Mouse (Mus musculus) small intestine, adult 10 weeks (tissue): ENCODE data around the gene Slc4a5. TPM values are rescaled to one million over a fixed set of nuclear protein-coding genes. Genes with fewer than 3 reads are reported as not detected.

Experiments
- polyA plus RNA-seq: library from polyadenylated mRNA; stranded (reverse); fragments of 350-450 nt; fragmentation: Illumina TruSeq; extraction: RNeasy Lipid Tissue Mini Kit (QIAGEN cat#74804); gene quantifications from one replicate; pipeline ENCODE4 v1.2.3, GENCODE M21; 2014; ENCODE audit warnings: low replicate concordance

Gene Slc4a5
- polyA plus RNA-seq: 11.4 TPM

DNA sequence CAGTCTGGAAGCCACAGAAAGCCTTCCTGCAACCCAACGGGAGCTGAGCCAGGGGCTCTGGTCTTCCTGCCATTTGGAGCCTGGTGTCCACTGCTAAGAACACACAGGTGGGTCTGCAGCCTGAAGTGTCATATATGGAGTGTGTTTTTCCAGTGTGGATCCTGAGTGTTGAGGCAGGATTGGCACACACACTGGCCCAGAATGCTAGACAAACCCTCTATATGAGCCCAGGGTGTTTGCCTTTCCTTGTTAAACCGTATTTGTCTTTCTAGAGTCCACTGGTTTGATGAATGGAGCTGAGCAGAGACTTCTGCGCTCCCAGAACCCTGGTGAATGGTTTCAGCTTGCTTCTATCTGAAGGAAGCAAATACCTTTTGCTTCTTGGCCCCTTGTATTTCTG, at the start of gene Slc4a5:
Slc4a5 (plus strand) TSS at position 15 of the 400 bp plus-strand sequence.

GRCm38 (mm10) chr6:83325525-83326393, 106.1 kb downstream of the Slc4a5 start, which contains the start of the genes Mthfd2 and Mob1a:
Gene Mthfd2, minus strand, starts transcription at chr6:83325908.
Gene Mob1a, plus strand, starts transcription at chr6:83326016.

GRCm38 (mm10) chr6:83348873-83349272, 129.2 kb downstream of the Slc4a5 start, which contains the start of gene Bola3:
Gene Bola3, plus strand, starts transcription at chr6:83349147.

Other genes starting within 250 kb of the Slc4a5 start
- gene Dok1, start 186.4 kb upstream of the Slc4a5 start, polyA plus RNA-seq: not detected
- 0.45 TPM for gene Loxl3, start 185.7 kb upstream of the Slc4a5 start, polyA plus RNA-seq
- 11.1 TPM for gene Aup1, start 165.3 kb upstream of the Slc4a5 start, polyA plus RNA-seq
- 2.1 TPM for gene Htra2, start 164.6 kb upstream of the Slc4a5 start, polyA plus RNA-seq
- 1.6 TPM for gene Dqx1, start 162.0 kb upstream of the Slc4a5 start, polyA plus RNA-seq
- gene Tlx2, start 149.5 kb upstream of the Slc4a5 start, polyA plus RNA-seq: not detected
- gene Pcgf1, start 142.0 kb upstream of the Slc4a5 start, polyA plus RNA-seq: 1.4 TPM
- gene Lbx2, start 133.5 kb upstream of the Slc4a5 start, polyA plus RNA-seq: not detected
- gene Ccdc142, start 118.2 kb upstream of the Slc4a5 start, polyA plus RNA-seq: not detected
- 2.8 TPM for gene Gm42688, start 118.2 kb upstream of the Slc4a5 start, polyA plus RNA-seq
- 26.2 TPM for gene Mrpl53, start 110.8 kb upstream of the Slc4a5 start, polyA plus RNA-seq
- 1.9 TPM for gene Mogs, start 104.3 kb upstream of the Slc4a5 start, polyA plus RNA-seq
- gene Wbp1, start 98.3 kb upstream of the Slc4a5 start, polyA plus RNA-seq: 8.2 TPM
- not detected for gene Ino80b, start 94.4 kb upstream of the Slc4a5 start, polyA plus RNA-seq
- not detected for gene Rtkn, start 84.4 kb upstream of the Slc4a5 start, polyA plus RNA-seq
- not detected for gene Wdr54, start 63.4 kb upstream of the Slc4a5 start, polyA plus RNA-seq
- not detected for gene 1700003E16Rik, start 63.4 kb upstream of the Slc4a5 start, polyA plus RNA-seq
- 9.4 TPM for gene Dctn1, start 53.9 kb upstream of the Slc4a5 start, polyA plus RNA-seq
- gene Mthfd2, start 106.1 kb downstream of the Slc4a5 start, polyA plus RNA-seq: 5.8 TPM
- gene Mob1a, start 106.2 kb downstream of the Slc4a5 start, polyA plus RNA-seq: 150 TPM
- gene Bola3, start 129.3 kb downstream of the Slc4a5 start, polyA plus RNA-seq: 40.9 TPM
- gene Tet3, start 239.3 kb downstream of the Slc4a5 start, polyA plus RNA-seq: 18.9 TPM